Mouse (Mus musculus): ENCODE measurements around the gene Imp3. TPM values are rescaled to one million over a fixed set of nuclear protein-coding genes. Genes with fewer than 3 reads are reported as not detected.
"Not testable (repeated sequence)": the region's sequence is repeated elsewhere in the genome, so short reads cannot be mapped to it uniquely, and the experiment has no call there.

Imp3 gene
- polyA plus RNA-seq, 1 experiment from 2014 or later: 86.5 TPM

DNA sequence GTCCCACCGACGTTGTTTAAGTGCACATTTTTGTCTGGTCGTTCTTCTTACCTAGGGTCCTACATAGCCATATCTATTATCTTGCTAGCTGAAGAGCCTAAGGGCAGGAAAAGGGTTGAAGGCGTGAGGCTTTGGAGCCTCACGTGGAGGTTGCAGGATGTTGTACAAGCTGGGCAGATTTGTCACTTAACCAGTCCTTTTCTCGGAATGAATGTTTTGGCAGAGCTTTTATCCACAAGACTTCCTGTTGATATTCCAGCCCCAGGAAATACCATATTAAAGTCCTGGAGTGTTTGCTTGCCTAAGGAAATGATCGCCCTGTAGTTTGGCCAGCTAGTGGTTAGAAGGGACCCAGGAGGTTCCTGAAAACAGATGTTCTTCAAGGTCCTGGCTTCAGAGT is 1.1 kb downstream of the Imp3 start:
- Histone ChIP-seq H3K27me3 (no peaks in the 10 kb centered on the region), H3K27ac (peak overlapping the region; percentile 95), H3K4me1 (peaks cover 14% of the 10 kb centered on the region), H3K9ac (peak overlapping the region; percentile 69), H3K4me3 (peak overlapping the region; percentile 81), H3K9me3 (no peaks in the 10 kb centered on the region), H3K36me3 (no peaks in the 10 kb centered on the region), H3K4me2 (peak overlapping the region; percentile 74)
- under 1% methylated on average over 7 of the region's 7 CpGs for WGBS
- ATAC-seq (ENCODE audit: insufficient number of reproducible peaks, low FRiP score, low TSS enrichment, low read depth): no peak

DNA sequence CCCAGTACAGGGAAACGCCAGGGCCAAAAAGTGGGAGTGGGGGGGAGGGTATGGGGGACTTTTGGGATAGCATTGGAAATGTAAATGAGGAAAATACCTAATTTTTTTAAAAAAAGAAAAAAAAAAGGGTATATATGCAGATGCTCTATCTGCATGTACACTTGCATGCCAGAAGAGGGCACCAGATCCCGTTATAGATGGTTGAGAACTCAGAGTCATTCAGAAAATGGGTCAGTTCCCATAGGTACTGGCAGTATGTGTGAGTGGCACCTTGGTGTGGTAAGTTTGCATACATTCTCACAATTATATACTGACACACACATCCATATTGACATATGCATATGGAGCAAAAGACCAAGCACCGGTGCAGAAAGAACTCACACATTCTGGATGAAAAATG is 10.2 kb downstream of the Imp3 start:
- H3K9ac ChIP-seq; H3K36me3 ChIP-seq; H3K4me1 ChIP-seq; H3K9me3 ChIP-seq; H3K4me3 ChIP-seq; H3K27me3 ChIP-seq; ATAC-seq (ENCODE audit: insufficient number of reproducible peaks, low FRiP score, low TSS enrichment, low read depth); H3K4me2 ChIP-seq; H3K27ac ChIP-seq: not testable (repeated sequence)
- 25% methylated on average over 3 of the region's 3 CpGs for WGBS

DNA sequence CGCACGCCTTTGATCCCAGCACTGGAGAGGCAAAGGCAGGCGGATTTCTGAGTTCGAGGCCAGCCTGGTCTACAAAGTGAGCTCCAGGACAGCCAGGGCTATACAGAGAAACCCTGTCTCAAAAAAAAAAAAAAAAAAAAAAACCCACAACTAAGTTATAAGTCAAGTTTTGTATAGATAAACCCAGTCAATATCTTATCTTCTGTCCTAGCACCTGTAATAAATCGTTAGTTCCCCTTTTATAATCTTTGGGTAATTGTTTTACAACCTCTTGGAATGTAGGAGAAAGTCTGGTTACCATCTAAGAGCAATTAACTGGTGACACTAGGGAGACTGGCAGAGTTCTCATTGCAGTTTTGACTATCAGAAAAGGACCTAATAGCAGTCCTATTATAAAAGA is 11.4 kb downstream of the Imp3 start:
- H3K27me3 ChIP-seq; H3K4me1 ChIP-seq; H3K27ac ChIP-seq; H3K9me3 ChIP-seq; H3K36me3 ChIP-seq; H3K4me3 ChIP-seq; ATAC-seq (ENCODE audit: insufficient number of reproducible peaks, low FRiP score, low TSS enrichment, low read depth); H3K4me2 ChIP-seq; H3K9ac ChIP-seq: not testable (repeated sequence)
- WGBS: 33% methylated on average over 5 of the region's 5 CpGs

DNA sequence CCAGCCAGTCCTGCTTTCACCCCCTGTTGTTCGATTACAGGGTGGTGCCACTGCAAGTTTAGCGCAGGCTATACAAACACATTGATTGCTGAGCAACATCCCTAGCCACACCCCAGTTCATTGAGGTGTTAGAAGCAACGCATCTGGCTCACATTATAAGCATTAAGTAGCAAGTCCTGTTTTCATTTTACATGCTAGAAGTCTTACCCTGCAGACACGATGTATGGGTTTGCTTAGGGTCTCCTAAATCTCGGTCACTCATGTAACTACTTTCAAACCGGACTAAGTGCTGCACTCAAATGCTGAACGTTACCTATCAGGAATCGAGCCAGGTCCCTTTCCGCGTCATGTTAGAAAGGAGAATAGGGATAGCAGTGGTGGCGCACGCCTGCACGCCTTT is 12.5 kb downstream of the Imp3 start:
- peaks cover 9% of the 10 kb centered on the region for H3K4me1 ChIP-seq
- peak overlapping the region; percentile 65 for H3K27ac ChIP-seq
- no peaks in the 10 kb centered on the region for H3K27me3 ChIP-seq
- peak overlapping the region; percentile 63 for H3K4me3 ChIP-seq
- no peak for ATAC-seq (ENCODE audit: insufficient number of reproducible peaks, low FRiP score, low TSS enrichment, low read depth)
- H3K9ac ChIP-seq: no peak overlapping the region
- no peaks in the 10 kb centered on the region for H3K9me3 ChIP-seq
- peak overlapping the region; percentile 78 for H3K4me2 ChIP-seq
- no peaks in the 10 kb centered on the region for H3K36me3 ChIP-seq
- WGBS: 12% methylated on average over 13 of the region's 13 CpGs

DNA sequence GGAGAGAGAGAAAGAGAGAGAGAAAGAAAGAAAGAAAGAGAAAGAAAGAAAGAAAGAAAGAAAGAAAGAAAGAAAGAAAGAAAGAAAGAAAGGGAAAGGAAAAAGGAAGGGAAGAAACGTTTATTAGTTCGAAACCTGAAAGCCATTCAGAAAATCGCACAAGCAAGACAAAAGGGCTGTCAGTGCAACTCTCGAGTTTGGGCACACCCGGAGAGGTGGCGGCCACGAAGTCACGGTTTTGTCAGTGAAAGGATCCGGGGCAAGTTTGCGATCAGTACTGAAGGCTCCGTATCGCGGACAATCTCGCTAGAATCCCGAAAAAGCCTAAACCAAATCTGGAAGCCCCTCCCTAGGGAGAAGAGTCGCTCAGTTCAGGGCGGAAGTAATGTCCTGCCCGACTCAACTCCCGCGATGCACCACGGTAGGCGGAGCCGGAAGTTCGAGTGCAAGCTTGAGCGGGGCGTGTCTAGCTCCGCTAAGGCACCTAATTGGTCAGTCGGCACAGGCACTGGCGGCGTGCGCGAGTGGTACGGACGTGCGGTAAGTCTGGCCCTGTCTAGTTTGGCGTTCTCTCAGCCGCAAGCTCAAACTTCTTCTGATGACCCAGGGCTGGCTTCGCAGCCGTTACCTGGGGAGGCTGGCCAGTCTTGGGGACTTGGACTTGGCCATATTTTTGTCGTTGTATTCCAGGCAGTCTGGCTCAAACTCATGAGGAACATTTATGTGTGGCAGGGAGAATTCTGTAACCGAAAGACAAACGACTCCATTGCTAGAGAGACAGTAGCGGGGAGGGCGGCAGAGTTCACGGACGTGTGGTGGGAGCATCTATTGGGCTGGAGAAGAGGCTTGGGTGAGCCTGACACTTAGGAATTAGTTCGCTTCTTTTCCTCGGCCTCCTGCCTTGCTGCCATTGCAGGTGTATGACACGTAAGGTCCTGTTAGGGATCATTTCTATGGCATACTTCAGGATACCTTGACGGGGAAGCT is 13.4 kb downstream of the Imp3 start, which contains the start of gene Snupn:
Gene Snupn, plus strand, starts transcription at position 465 of the 987 bp plus-strand sequence.
- WGBS: under 1% methylated on average over 50 of the region's 50 CpGs
- no peaks in the 10 kb centered on the region for H3K9me3 ChIP-seq
- peak; percentile 100 for ATAC-seq (ENCODE audit: insufficient number of reproducible peaks, low FRiP score, low TSS enrichment, low read depth)
- peak within 1 kb of the TSS; percentile 60 for H3K9ac ChIP-seq
- no peaks in the 10 kb centered on the region for H3K27me3 ChIP-seq
- H3K4me1 ChIP-seq: peaks cover 9% of the 10 kb centered on the region
- no peaks in the 10 kb centered on the region for H3K36me3 ChIP-seq
- peak within 1 kb of the TSS; percentile 92 for H3K27ac ChIP-seq
- H3K4me3 ChIP-seq: peak within 1 kb of the TSS; percentile 63
- H3K4me2 ChIP-seq: peak within 1 kb of the TSS; percentile 78

DNA sequence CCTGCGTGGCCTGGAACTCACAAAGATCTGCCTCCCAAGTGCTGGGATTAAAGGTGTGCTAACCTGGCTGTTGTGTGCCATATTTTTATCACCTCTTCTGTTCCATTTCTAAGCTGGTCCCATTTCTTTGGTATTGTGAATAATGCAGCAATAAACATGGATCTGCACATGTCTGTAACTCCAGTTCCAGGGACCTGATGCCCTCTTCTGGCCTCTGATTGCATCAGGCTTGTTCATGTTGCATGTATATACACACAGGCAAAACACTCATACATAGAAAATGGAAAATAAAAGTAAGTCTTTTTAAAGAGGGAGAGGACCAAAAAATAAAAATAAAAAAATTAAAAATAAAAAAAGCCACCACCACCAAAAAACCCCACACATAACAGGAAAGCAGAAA is 16.3 kb downstream of the Imp3 start:
- Histone ChIP-seq H3K9me3 (no peaks in the 10 kb centered on the region), H3K27ac (no peak overlapping the region), H3K4me3 (no peak overlapping the region), H3K9ac (no peak overlapping the region), H3K36me3 (peaks cover 7% of the 10 kb centered on the region; the same call in 1 of the 2 replicates), H3K4me2 (no peak overlapping the region), H3K4me1 (peaks cover 9% of the 10 kb centered on the region), H3K27me3 (no peaks in the 10 kb centered on the region)
- 85% methylated on average over 1 of the region's 1 CpGs for WGBS
- no peak for ATAC-seq (ENCODE audit: insufficient number of reproducible peaks, low FRiP score, low TSS enrichment, low read depth)

DNA sequence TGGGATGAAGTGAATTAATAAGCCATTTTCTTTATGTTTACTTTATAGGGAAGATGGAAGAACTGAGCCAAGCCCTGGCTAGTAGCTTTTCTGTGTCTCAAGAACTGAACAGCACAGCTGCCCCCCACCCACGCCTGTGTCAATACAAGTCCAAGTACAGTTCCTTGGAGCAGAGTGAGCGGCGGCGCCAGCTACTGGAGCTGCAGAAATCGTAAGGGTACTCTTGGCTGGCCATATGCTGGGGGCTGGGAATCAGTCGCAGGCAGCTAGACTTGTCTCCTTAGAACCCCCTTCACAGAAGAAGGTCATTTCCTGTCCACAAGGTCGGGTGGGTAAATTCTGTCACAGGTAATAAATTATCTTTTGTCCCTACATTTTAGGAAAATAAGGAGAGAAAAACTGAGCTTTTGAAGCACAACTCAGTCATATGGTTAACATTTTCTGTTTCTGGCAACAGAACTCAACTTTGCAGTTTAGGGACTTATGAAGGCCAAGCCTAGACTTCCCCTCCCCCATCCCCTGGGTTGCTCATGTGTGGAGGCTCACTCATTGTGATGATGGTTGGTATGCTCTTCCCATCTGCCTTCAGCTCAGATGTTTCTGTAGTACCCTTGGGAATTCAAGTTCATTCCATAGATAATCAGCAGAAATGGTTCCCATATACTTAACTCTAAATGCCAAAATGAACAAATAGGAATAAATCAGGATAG is 19.8 kb downstream of the Imp3 start:
- WGBS: 53% methylated on average over 7 of the region's 7 CpGs
- Histone ChIP-seq H3K27me3 (no peaks in the 10 kb centered on the region), H3K4me3 (no peak overlapping the region), H3K9ac (no peak overlapping the region), H3K27ac (peak overlapping the region; percentile 29; the same call in 1 of the 2 replicates), H3K9me3 (peaks cover 2% of the 10 kb centered on the region; the same call in 1 of the 2 replicates), H3K4me1 (no peaks in the 10 kb centered on the region), H3K36me3 (peaks cover 17% of the 10 kb centered on the region), H3K4me2 (no peak overlapping the region)
- no peak for ATAC-seq (ENCODE audit: insufficient number of reproducible peaks, low FRiP score, low TSS enrichment, low read depth)

DNA sequence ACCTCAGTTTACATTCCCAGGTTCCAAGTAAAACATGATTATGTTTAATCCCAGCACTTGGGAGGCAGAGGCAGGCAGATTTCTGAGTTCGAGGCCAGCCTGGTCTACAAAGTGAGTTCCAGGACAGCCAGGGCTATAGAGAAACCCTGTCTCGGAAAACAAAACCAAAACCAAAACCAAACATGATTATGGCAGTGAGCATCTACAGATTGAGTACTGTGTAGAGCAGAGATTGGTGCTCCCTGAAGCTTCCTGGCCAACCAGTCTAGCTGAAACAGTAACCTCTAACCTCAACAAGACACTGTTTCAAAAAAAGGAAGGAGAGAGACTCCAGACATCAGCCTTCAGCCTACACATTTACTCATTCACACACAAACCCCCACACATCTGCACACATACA is 21.4 kb downstream of the Imp3 start:
- Histone ChIP-seq H3K9me3 (peaks cover 2% of the 10 kb centered on the region; the same call in 1 of the 2 replicates), H3K36me3 (peaks cover 31% of the 10 kb centered on the region)
- 88% methylated on average over 2 of the region's 2 CpGs for WGBS

DNA sequence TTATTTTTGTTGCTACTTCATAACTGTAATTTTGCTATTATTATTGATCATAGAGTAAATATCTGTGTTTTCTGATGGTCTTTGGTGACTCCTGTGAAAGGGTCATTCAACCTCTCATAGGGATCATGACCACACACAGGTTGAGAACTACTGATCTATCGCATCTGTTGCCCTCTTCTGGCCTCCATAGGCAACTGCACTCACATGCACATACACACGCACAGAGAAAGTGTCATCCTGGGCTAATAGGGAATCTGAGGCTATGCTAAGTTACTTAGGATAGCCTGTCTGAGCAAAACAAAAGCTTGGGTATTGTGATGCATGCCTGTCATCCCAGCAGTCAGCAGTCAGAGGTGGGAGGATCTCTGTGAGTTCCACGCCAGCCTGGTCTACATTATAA is 24.3 kb downstream of the Imp3 start:
- Histone ChIP-seq H3K9me3 (peaks cover 2% of the 10 kb centered on the region; the same call in 1 of the 2 replicates), H3K4me3 (no peak overlapping the region), H3K4me2 (no peak overlapping the region), H3K4me1 (no peaks in the 10 kb centered on the region), H3K27me3 (no peaks in the 10 kb centered on the region), H3K27ac (no peak overlapping the region), H3K36me3 (peaks cover 41% of the 10 kb centered on the region), H3K9ac (no peak overlapping the region)
- no peak for ATAC-seq (ENCODE audit: insufficient number of reproducible peaks, low FRiP score, low TSS enrichment, low read depth)
- 92% methylated on average over 3 of the region's 3 CpGs for WGBS

More for the DNA sequence above, 21.4 kb downstream of the Imp3 start:
- H3K4me1 ChIP-seq: no peaks in the 10 kb centered on the region
- ATAC-seq (ENCODE audit: insufficient number of reproducible peaks, low FRiP score, low TSS enrichment, low read depth): no peak
- no peak overlapping the region for H3K27ac ChIP-seq
- H3K4me2 ChIP-seq: no peak overlapping the region
- no peak overlapping the region for H3K4me3 ChIP-seq
- H3K27me3 ChIP-seq: no peaks in the 10 kb centered on the region
- H3K9ac ChIP-seq: no peak overlapping the region

DNA sequence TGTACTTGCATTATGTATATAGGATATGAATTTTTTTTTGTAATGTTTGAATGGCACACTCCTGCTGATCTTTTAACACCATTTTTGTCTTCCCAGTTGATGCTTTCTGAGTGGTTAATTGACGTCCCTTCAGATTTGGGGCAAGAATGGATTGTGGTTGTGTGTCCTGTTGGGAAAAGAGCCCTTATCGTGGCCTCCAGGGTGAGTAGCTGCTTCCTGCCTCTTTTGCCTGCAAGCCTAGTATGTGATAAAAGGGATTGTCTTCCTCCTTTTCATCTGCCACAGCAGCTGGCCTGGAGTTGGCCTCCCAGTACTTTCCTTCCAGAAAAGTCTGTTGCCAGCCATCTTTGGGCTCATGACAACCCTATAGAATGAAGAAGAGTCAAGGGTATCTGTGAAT is 32.9 kb downstream of the Imp3 start:
- no peak for ATAC-seq (ENCODE audit: insufficient number of reproducible peaks, low FRiP score, low TSS enrichment, low read depth)
- H3K27ac ChIP-seq: no peak overlapping the region; the same call in 1 of the 2 replicates
- H3K4me1 ChIP-seq: no peaks in the 10 kb centered on the region
- no peak overlapping the region for H3K4me3 ChIP-seq
- H3K27me3 ChIP-seq: no peaks in the 10 kb centered on the region
- peaks cover 34% of the 10 kb centered on the region for H3K36me3 ChIP-seq
- H3K9ac ChIP-seq: no peak overlapping the region
- no peaks in the 10 kb centered on the region for H3K9me3 ChIP-seq
- no peak overlapping the region for H3K4me2 ChIP-seq
- WGBS: 82% methylated on average over 2 of the region's 2 CpGs

DNA sequence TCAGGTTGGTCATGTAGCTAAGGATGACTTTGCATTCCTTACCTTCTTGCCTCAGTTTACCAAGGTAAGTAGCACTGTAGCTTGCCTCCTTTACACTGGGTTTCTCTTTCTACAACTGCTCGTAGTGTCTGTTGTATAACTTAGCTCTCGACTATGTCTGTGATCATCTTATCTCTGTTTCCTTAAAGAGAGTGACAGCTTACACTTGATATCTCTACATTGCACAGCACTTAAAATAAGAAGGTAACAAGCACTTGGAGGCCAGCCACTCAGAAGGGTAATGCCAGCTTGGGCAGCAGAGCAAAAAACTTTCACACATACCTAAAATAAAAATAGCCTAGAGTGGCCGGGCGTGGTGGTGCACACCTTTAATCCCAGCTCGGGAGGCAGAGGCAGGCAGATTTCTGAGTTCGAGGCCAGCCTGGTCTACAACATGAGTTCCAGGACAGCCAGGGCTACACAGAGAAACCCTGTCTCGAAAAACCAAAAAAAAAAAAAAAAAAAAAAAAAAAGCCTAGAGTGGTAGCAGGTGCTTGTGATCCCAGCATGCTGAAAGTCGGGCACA is 36.8 kb downstream of the Imp3 start:
- WGBS: 82% methylated on average over 8 of the region's 8 CpGs
- Histone ChIP-seq H3K4me3 (no peak overlapping the region), H3K9me3 (no peaks in the 10 kb centered on the region), H3K4me2 (no peak overlapping the region), H3K9ac (no peak overlapping the region), H3K36me3 (peaks cover 38% of the 10 kb centered on the region), H3K4me1 (no peaks in the 10 kb centered on the region), H3K27ac (no peak overlapping the region), H3K27me3 (no peaks in the 10 kb centered on the region)
- ATAC-seq (ENCODE audit: insufficient number of reproducible peaks, low FRiP score, low TSS enrichment, low read depth): no peak

Data from limb, embryonic 15.5 days (tissue).